Mouse (Mus musculus) heart, postnatal 14 days (tissue): Measurements from ENCODE around the gene Adra2c. TPM values are rescaled to one million over a fixed set of nuclear protein-coding genes. Genes with fewer than 3 reads are reported as not detected.

Experiments
- DNase-seq, 2 experiments: peaks; one replicate each; pipeline ENCODE4 v3.0.0; 2021 to 2022
- intact Hi-C: fragments of 180-260 bp; cut with DNase I; formaldehyde crosslinking; loops from one replicate; pipeline ENCODE4 v1.15.1; 2025
- long read RNA-seq, 2 experiments: library from polyadenylated mRNA; stranded (forward); transcript quantifications; one replicate each; pipeline ENCODE4 v2.0.0; 2021
- total RNA-seq, 2 experiments: library from RNA; stranded (reverse); gene quantifications; 2 replicates each; pipeline ENCODE4 v1.2.3; 2021

Adra2c gene
- under 1 TPM; 0.27 to 0.36 TPM for total RNA-seq
- long read RNA-seq, experiment 1, partial matches to known transcripts = 0 of 1 reads
- long read RNA-seq, experiment 1, other reads (novel, unspliced or antisense) = 0 of 1 reads
- long read RNA-seq, experiment 2 = 0 reads

DNA sequence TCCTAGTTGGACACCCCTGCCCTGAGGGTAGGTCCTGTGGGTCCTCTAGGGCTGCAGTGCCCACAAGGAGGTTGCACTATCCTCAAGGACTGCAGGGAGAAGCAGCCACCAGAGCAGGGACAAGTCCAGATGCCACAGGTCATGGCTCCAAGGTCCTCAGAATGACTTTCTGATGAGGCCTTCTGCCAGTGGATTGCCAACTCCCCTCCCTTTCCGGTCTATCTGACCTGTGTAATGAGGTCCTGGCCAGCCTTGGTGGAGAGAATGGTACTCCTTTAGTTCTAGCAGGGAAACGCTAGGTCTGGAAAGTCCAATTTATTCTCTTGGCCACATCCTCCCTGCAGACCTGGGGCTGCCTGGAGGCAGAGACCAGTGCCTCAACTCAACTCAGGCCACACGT is at the start of gene Adra2c:
Adra2c (plus strand) TSS at position 301 of the 400 bp plus-strand sequence.
- intact Hi-C loops = loop anchor here (2.0 kb wide), 1 partner anchor 71 kb away; no protein-coding TSS in a partner anchor
- no peak for DNase-seq

- intact Hi-C loops = no loop called here
- DNase-seq = no peak
Observed at GRCm38 (mm10) chr5:35233142-35233541, 45.0 kb upstream of the Adra2c start.

DNA sequence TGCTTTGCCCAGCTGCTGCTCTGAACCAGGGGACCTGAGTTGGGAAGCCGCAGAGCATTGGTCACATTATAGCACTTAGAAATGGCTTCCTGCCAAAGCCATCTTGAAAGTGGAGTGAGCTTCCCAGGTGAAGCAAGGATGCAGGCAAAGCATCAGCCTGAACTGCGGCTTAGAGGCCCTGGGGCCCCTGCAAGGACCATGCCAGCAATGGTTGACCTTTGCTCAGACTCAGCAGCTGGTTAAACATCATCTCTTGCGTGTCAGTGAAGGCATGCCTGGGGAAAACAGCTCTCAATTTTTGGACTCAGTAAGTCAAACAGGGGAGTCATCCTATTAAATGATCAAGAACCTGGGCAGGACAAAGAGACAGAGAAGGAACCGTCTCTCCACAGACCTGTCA is 40.4 kb upstream of the Adra2c start:
- intact Hi-C loops = no loop called here

DNA sequence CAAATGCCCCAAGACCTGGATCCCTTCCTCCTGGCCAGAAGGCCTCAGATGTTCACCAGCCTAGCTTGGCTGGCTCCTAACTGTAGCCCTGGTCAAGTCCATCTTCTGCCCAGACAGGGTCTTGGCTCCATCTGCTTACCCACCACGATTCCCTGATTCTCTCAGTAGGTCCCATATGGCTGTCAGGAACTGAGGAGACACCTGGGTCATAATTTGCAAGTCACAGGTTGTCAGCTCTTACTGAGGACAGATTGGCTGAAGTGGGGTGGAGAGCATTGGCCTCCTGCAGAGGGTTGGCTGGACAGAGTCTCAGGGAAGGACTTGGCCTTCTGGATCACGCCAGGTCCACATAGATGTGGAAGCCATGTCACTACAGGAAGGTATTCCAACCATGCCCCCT is 39.5 kb upstream of the Adra2c start:
- DNase-seq = no peak
- intact Hi-C loops = no loop called here

More for the DNA sequence above, 40.4 kb upstream of the Adra2c start:
- no peak for DNase-seq

GRCm38 (mm10) chr5:35241556-35241955 is 36.6 kb upstream of the Adra2c start:
- intact Hi-C loops = no loop called here

GRCm38 (mm10) chr5:35244204-35244603 is 33.9 kb upstream of the Adra2c start:
- intact Hi-C loops = loop anchor here (2.0 kb wide), 1 partner anchor 105 kb away; no protein-coding TSS in a partner anchor

More at GRCm38 (mm10) chr5:35241556-35241955, 36.6 kb upstream of the Adra2c start:
- no peak for DNase-seq

GRCm38 (mm10) chr5:35245555-35246273 is 32.4 kb upstream of the Adra2c start:
- no peak for DNase-seq
- intact Hi-C loops = loop anchor here (2.0 kb wide), 1 partner anchor 103 kb away; no protein-coding TSS in a partner anchor

More at GRCm38 (mm10) chr5:35244204-35244603, 33.9 kb upstream of the Adra2c start:
- peak; percentile 8 to 12 for DNase-seq

GRCm38 (mm10) chr5:35254964-35255716 is 23.0 kb upstream of the Adra2c start:
- DNase-seq = no peak
- intact Hi-C loops = no loop called here

DNA sequence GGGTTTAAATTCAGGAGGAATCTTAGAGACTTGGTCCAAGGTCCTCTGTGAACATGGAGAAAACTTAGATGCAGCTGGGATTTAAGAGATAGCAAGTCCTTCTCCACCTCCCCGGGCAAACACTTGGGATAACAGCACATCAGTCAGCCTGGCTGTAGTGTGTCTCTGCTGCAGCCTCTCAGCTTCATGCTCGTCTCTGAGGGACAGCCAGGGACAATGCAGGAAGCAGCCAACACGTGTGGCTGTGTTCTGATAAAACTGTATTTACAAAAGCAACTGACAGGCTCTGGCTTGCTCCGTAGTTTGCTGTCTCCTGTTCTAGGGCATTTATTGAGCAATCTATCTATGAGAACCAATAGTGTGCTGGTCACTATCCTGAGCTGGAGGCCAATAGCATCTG is 14.4 kb upstream of the Adra2c start:
- intact Hi-C loops = no loop called here

GRCm38 (mm10) chr5:35267486-35267885 is 10.6 kb upstream of the Adra2c start:
- intact Hi-C loops = no loop called here

More for the DNA sequence above, 14.4 kb upstream of the Adra2c start:
- no peak for DNase-seq

DNA sequence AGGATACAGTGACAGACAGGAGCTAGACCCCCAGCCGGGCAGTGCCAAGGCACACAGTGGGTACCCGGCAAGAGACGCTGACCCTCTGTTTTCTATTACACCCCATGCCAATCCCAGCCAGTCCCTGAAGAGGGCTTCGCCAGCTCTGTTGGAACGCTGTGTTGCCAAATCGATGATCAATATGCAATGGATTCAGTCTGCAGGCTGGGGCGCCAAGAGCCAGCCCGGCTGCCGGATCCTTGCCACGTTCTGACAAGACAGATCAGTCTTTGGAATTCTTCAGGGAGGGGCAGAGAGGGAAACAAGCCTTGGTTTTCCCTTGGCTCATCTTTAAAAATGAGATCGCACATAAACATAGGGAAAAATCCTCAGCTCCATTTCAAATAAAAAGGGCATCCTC is 2.8 kb upstream of the Adra2c start:
- intact Hi-C loops = no loop called here
- no peak for DNase-seq

More at GRCm38 (mm10) chr5:35267486-35267885, 10.6 kb upstream of the Adra2c start:
- no peak for DNase-seq

DNA sequence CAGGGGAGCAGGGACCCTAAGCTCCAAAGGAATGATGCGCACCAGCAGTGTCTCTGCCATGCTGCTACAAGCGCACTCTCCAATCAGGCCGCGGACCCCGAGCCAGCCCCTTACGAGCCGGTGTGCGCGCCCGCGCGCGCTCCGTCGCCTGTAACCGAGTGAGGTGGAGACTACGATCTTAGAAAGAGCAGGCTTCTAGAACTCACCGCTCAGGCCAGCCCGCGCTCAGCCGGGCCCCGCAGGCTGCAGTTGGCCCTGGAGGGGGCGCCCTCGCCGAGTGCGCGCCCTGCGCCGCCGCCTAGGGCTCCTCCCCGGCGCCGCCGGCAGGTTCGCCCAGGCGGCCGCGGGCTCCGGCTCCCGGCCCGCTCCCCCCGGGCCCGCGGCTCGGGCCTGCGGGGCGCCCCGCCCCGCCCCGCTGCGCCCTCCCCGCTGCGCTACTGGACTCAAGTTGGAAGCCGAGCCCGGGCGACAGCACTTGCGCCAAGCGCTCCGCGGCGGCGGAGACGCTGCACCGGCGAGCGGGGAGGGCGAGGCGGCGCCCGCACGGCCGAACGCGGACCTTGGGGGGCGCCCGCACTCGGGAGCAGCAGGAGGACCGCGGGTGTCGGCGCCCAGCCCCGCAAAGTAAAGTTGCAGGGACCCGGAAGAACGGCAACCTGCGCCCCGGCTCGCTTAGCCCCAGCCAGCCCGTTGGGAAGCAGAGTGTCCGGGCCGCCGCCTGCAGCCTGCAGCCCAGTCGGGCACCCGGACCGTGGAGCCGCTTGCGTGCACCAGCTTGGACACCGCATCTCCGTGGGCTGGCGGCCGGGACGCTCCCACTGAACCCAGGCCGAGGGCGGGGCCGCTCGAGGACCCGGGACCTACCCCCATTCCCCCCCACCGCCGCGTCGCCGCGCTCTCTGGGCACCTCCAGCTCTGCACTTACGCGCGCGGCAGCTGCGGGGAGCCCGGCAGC is 899 bp downstream of the Adra2c start:
- DNase-seq = peak; percentile 23 to 32
- intact Hi-C loops = loop anchor here (2.0 kb wide), 1 partner anchor 70 kb away; no protein-coding TSS in a partner anchor

DNA sequence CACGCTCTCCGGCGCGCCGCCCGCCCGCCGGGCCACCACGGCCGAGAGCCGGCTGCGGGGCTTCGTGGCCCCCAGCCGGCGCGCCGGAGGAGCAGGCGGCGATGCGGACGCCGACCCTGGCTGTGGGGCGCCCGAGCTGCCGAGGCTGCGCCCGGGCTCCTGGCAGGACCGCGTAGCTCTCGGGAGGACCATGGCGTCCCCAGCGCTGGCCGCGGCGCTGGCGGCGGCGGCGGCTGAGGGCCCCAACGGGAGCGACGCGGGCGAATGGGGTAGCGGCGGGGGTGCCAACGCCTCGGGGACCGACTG is 1.5 kb downstream of the Adra2c start:
- intact Hi-C loops = loop anchor here (2.0 kb wide), 1 partner anchor 69 kb away; no protein-coding TSS in a partner anchor
- DNase-seq = peak in 1 of 2 experiments; percentile 2

GRCm38 (mm10) chr5:35280002-35280782 is 2.1 kb downstream of the Adra2c start:
- DNase-seq = peak in 1 of 2 experiments; percentile 1
- intact Hi-C loops = no loop called here

DNA sequence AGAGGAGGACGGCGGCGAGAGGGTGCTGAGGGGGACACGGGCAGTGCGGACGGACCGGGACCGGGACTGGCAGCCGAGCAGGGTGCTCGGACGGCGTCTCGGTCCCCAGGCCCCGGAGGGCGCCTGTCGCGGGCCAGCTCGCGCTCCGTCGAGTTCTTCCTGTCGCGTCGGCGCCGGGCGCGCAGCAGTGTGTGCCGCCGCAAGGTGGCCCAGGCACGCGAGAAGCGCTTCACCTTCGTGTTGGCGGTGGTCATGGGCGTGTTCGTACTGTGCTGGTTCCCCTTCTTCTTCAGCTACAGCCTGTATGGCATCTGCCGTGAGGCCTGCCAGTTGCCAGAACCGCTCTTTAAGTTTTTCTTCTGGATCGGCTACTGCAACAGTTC is 2.7 kb downstream of the Adra2c start:
- intact Hi-C loops = no loop called here
- no peak for DNase-seq

DNA sequence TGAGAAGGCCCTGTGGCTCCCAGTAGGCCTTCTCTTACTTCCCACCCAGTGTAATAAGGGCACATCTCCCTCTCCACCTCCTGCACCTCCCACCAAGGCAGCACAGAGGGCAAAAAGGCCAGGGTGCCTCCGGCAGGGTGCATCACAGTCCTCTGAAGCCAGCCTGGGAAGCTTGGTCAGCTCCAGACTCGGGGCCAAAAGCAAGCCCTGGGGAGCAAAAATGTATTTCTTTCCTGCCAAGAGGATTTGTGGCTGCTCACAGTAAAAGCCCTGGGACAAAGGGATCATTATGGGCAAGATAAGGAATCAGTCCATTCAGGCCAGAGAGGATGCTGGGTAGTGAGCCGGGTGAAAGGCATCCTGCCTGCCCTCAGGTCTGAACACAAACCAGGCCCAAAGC is 7.2 kb downstream of the Adra2c start:
- peak in 1 of 2 experiments; percentile 3 for DNase-seq
- intact Hi-C loops = no loop called here

GRCm38 (mm10) chr5:35286190-35286589 is 8.1 kb downstream of the Adra2c start:
- intact Hi-C loops = no loop called here
- DNase-seq = no peak

DNA sequence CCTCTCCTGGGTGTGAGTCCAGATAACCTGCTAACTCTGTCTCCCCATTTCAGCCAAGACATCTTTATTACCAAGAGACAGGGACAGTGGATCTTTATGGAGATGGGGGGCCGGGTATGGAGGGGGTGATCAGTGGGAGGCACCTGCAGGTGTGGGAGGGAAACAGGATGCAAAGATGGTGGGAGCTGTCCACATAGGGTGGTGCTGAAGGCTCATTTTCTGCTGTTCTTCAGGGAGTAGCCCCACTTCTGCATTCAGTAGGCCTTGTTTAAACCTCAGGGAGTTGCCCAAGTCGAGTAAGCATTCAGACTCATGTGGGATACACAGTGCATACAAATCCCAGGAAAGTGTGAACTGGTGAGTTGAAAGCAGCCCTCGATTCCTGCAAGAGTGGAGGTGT is 21.5 kb downstream of the Adra2c start:
- peak; percentile 12 to 31 for DNase-seq
- intact Hi-C loops = no loop called here

GRCm38 (mm10) chr5:35304191-35304590 is 26.1 kb downstream of the Adra2c start:
- DNase-seq = no peak
- intact Hi-C loops = no loop called here
